In genomic region chr19:58060854-58061358, GRCm38 (mm10) we compare ENCODE assay signal across 8 mouse cellular contexts.
DNase-seq lines count a peak whose midpoint lies in the region; ATAC-seq lines count a peak whose summit lies in the region.

No protein-coding gene starts in this region.

- 19% methylated on average over 15 of the region's 15 CpGs for WGBS in heart, embryonic 12.5 days
- 11% methylated on average over 15 of the region's 15 CpGs for WGBS in embryonic facial prominence, embryonic 11.5 days
- 8% methylated on average over 15 of the region's 15 CpGs for WGBS in hindbrain, embryonic 13.5 days
- 3% methylated on average over 15 of the region's 15 CpGs for WGBS in midbrain, embryonic 14.5 days

- H3K9me3 ChIP-seq in heart, embryonic 12.5 days (replicated peaks) = no peaks in the 10 kb centered on the region
- H3K9me3 ChIP-seq in embryonic facial prominence, embryonic 11.5 days (replicated peaks; ENCODE audit: control insufficient read depth, low read length) = no peaks in the 10 kb centered on the region
- no peaks in the 10 kb centered on the region for H3K9me3 ChIP-seq in hindbrain, embryonic 13.5 days
- H3K9me3 ChIP-seq in midbrain, embryonic 14.5 days (ENCODE audit: control insufficient read depth, low read length) = no peaks in the 10 kb centered on the region

- H3K4me3 ChIP-seq in heart, embryonic 12.5 days = peak overlapping the region; percentile 8; the same call in 1 of the 2 replicates
- no peak overlapping the region for H3K4me3 ChIP-seq in embryonic facial prominence, embryonic 11.5 days (ENCODE audit: low read depth, low read length)
- peak overlapping the region; percentile 12 for H3K4me3 ChIP-seq in hindbrain, embryonic 13.5 days
- H3K4me3 ChIP-seq in midbrain, embryonic 14.5 days (replicated peaks; ENCODE audit: low read depth, low read length) = no peak overlapping the region; the same call in 1 of the 2 replicates

- H3K27me3 ChIP-seq in heart, embryonic 12.5 days (replicated peaks) = no peaks in the 10 kb centered on the region
- no peaks in the 10 kb centered on the region for H3K27me3 ChIP-seq in embryonic facial prominence, embryonic 11.5 days (ENCODE audit: control insufficient read depth, insufficient read depth, low read length)
- no peaks in the 10 kb centered on the region for H3K27me3 ChIP-seq in hindbrain, embryonic 13.5 days
- no peaks in the 10 kb centered on the region for H3K27me3 ChIP-seq in midbrain, embryonic 14.5 days (ENCODE audit: control insufficient read depth, insufficient read depth, low read length)

- peak overlapping the region; percentile 59; the same call in 1 of the 2 replicates for H3K9ac ChIP-seq in heart, embryonic 12.5 days
- H3K9ac ChIP-seq in embryonic facial prominence, embryonic 11.5 days (replicated peaks; ENCODE audit: low read length) = no peak overlapping the region
- peak overlapping the region; percentile 29; the same call in 1 of the 2 replicates for H3K9ac ChIP-seq in hindbrain, embryonic 13.5 days
- no peak overlapping the region for H3K9ac ChIP-seq in midbrain, embryonic 14.5 days (replicated peaks; ENCODE audit: low read length)

- ATAC-seq in heart, embryonic 12.5 days (ENCODE audit: insufficient number of reproducible peaks, low FRiP score) = no peak
- ATAC-seq in embryonic facial prominence, embryonic 11.5 days (replicated peaks; ENCODE audit: insufficient number of reproducible peaks, low FRiP score, low TSS enrichment, low read depth) = peak; percentile 84
- ATAC-seq in hindbrain, embryonic 13.5 days (ENCODE audit: low FRiP score) = peak; percentile 62
- peak; percentile 78 for ATAC-seq in midbrain, embryonic 14.5 days (ENCODE audit: low FRiP score, low TSS enrichment)

- peak overlapping the region; percentile 60 for H3K4me2 ChIP-seq in heart, embryonic 12.5 days
- H3K4me2 ChIP-seq in embryonic facial prominence, embryonic 11.5 days (ENCODE audit: low read depth, low read length) = peak overlapping the region; percentile 27
- H3K4me2 ChIP-seq in hindbrain, embryonic 13.5 days = peak overlapping the region; percentile 38
- peak overlapping the region; percentile 41 for H3K4me2 ChIP-seq in midbrain, embryonic 14.5 days (ENCODE audit: low read length)

- DNase-seq in heart, adult 9 months (ENCODE audit: low spot score in 2 of 2) = no peak
- DNase-seq in embryonic facial prominence, embryonic 11.5 days (ENCODE audit: low spot score) = peak; percentile 85
- peak; percentile 82 for DNase-seq in midbrain, embryonic 14.5 days
- DNase-seq in cerebellum, postnatal 25 days = no peak
- no peak for DNase-seq in thymus, postnatal 4 days
- DNase-seq in right cerebral cortex, postnatal 10 days (ENCODE audit: low spot score in 2 of 2) = no peak

- no peak overlapping the region for H3K27ac ChIP-seq in heart, embryonic 12.5 days (ENCODE audit: poor library complexity, severe bottlenecking)
- H3K27ac ChIP-seq in embryonic facial prominence, embryonic 11.5 days (replicated peaks; ENCODE audit: low read depth, low read length) = 0 out of 2 replicates have a peak overlapping the region, but pooled peaks have one; percentile 20
- H3K27ac ChIP-seq in hindbrain, embryonic 13.5 days = peak overlapping the region; percentile 74
- peak overlapping the region; percentile 33 for H3K27ac ChIP-seq in midbrain, embryonic 14.5 days (replicated peaks; ENCODE audit: low read depth, low read length)

- H3K4me1 ChIP-seq in heart, embryonic 12.5 days (replicated peaks) = peaks cover 57% of the 10 kb centered on the region
- no peaks in the 10 kb centered on the region; the same call in 1 of the 2 replicates for H3K4me1 ChIP-seq in embryonic facial prominence, embryonic 11.5 days (ENCODE audit: control insufficient read depth, insufficient read depth, low read length)
- H3K4me1 ChIP-seq in hindbrain, embryonic 13.5 days (replicated peaks) = peaks cover 51% of the 10 kb centered on the region
- H3K4me1 ChIP-seq in midbrain, embryonic 14.5 days (ENCODE audit: control insufficient read depth, insufficient read depth, low read length) = peaks cover 49% of the 10 kb centered on the region

- no peaks in the 10 kb centered on the region for H3K36me3 ChIP-seq in heart, embryonic 12.5 days
- no peaks in the 10 kb centered on the region for H3K36me3 ChIP-seq in embryonic facial prominence, embryonic 11.5 days (replicated peaks; ENCODE audit: control insufficient read depth, insufficient read depth, low read depth, low read length)
- H3K36me3 ChIP-seq in hindbrain, embryonic 13.5 days = no peaks in the 10 kb centered on the region
- no peaks in the 10 kb centered on the region for H3K36me3 ChIP-seq in midbrain, embryonic 14.5 days (ENCODE audit: control insufficient read depth, insufficient read depth, low read length)

Comparison
In these comparisons a context has a peak if more than half of its experiments do, and no peak if none do; other contexts are left out.
1. H3K4me3 ChIP-seq: peak in heart, embryonic 12.5 days (single experiment) and hindbrain, embryonic 13.5 days (single experiment); none in embryonic facial prominence, embryonic 11.5 days (single experiment) and midbrain, embryonic 14.5 days (single experiment).
2. H3K9ac ChIP-seq: peak in heart, embryonic 12.5 days (single experiment) and hindbrain, embryonic 13.5 days (single experiment); none in embryonic facial prominence, embryonic 11.5 days (single experiment) and midbrain, embryonic 14.5 days (single experiment).
3. DNase-seq: peak in embryonic facial prominence, embryonic 11.5 days (single experiment) and midbrain, embryonic 14.5 days (single experiment); none in heart, adult 9 months (0 of 2), cerebellum, postnatal 25 days (0 of 2), thymus, postnatal 4 days (single experiment) and right cerebral cortex, postnatal 10 days (0 of 2).
4. Peak in every context shown above with its lines, with median percentiles within 50 percentile points of each other: H3K4me2 ChIP-seq.